Mouse (Mus musculus) forebrain, embryonic 16.5 days (tissue): ENCODE measurements at regions not wholly inside any gene's neighbourhood (a gene's known extent, or its start where the extent isn't known, plus 50 kb on each side); places are given as distances from the start of the nearest gene placed in this dataset.

ENCODE experiments used
- ATAC-seq: fragments of 200-750 bp; cut with Nextera tagmentation; 2 replicates; pipeline ENCODE4 v1.8.0; 2017; ENCODE audit warnings: mild to moderate bottlenecking, moderate library complexity
- H3K27ac ChIP-seq: fragments of 300-500 bp; sonication (generic); 2 replicates; pipeline ENCODE4 v1.5.1; 2014; ENCODE audit warnings: low read length, control low read depth
- H3K27me3 ChIP-seq: fragments of 300-500 bp; sonication (generic); replicated peaks from 2 replicates; pipeline ENCODE4 v1.6.1; 2014; ENCODE audit warnings: low read length; ENCODE audit not compliant: control insufficient read depth, insufficient read depth
- H3K36me3 ChIP-seq: fragments of 300-500 bp; sonication (generic); 2 replicates; pipeline ENCODE4 v1.6.1; 2014; ENCODE audit not compliant: control insufficient read depth, insufficient read depth
- H3K4me1 ChIP-seq: fragments of 300-500 bp; sonication (generic); replicated peaks from 2 replicates; pipeline ENCODE4 v1.6.1; 2014; ENCODE audit warnings: low read length; ENCODE audit not compliant: control insufficient read depth, insufficient read depth
- H3K4me2 ChIP-seq: fragments of 300-500 bp; sonication (generic); 2 replicates; pipeline ENCODE4 v1.6.1; 2014; ENCODE audit warnings: mild to moderate bottlenecking, low read length, control low read depth
- H3K4me3 ChIP-seq: fragments of 300-500 bp; sonication (generic); replicated peaks from 2 replicates; pipeline ENCODE4 v1.5.1; 2014; ENCODE audit warnings: mild to moderate bottlenecking, low read length, control low read depth
- H3K9ac ChIP-seq: fragments of 300-500 bp; sonication (generic); replicated peaks from 2 replicates; pipeline ENCODE4 v1.6.1; 2014; ENCODE audit warnings: low read depth, low read length, control low read depth
- H3K9me3 ChIP-seq: fragments of 300-500 bp; sonication (generic); 2 replicates; pipeline ENCODE4 v1.6.1; 2016; ENCODE audit warnings: low read length; ENCODE audit not compliant: control insufficient read depth
- whole genome bisulfite sequencing: fragments of 180-500 bp; shearing (Covaris S2); extraction: QIAGEN DNeasy Blood & Tissue Kit; methylation state at CpG from one replicate; pipeline ENCODE4 v1.1.7; 2014; 5-methylcytosine and 5-hydroxymethylcytosine counted together

- no peak overlapping the region for H3K27ac ChIP-seq
- no peaks in the 10 kb centered on the region for H3K9me3 ChIP-seq
- H3K27me3 ChIP-seq: no peaks in the 10 kb centered on the region
- ATAC-seq: no peak
- H3K4me3 ChIP-seq: no peak overlapping the region
- no peaks in the 10 kb centered on the region for H3K36me3 ChIP-seq
- H3K4me2 ChIP-seq: no peak overlapping the region
- WGBS: 58% methylated on average over 3 of the region's 3 CpGs
- peaks cover 8% of the 10 kb centered on the region for H3K4me1 ChIP-seq
- H3K9ac ChIP-seq: no peak overlapping the region
Measured at GRCm38 (mm10) chr1:154102191-154102590, 98.8 kb upstream of the Zfp648 start.

- H3K27ac ChIP-seq: no peak overlapping the region; the same call in 1 of the 2 replicates
- 40% methylated on average over 15 of the region's 15 CpGs for WGBS
- H3K36me3 ChIP-seq: no peaks in the 10 kb centered on the region
- H3K4me1 ChIP-seq: peaks cover 8% of the 10 kb centered on the region
- H3K4me2 ChIP-seq: no peak overlapping the region
- no peaks in the 10 kb centered on the region for H3K9me3 ChIP-seq
- ATAC-seq: peak; percentile 88
- H3K4me3 ChIP-seq: no peak overlapping the region
- H3K9ac ChIP-seq: no peak overlapping the region
- H3K27me3 ChIP-seq: no peaks in the 10 kb centered on the region
Measured at GRCm38 (mm10) chr1:154102871-154103596, 98.0 kb upstream of the Zfp648 start.

- Histone ChIP-seq H3K9me3 (no peaks in the 10 kb centered on the region), H3K4me2 (no peak overlapping the region), H3K4me1 (peaks cover 8% of the 10 kb centered on the region), H3K9ac (no peak overlapping the region), H3K4me3 (no peak overlapping the region), H3K36me3 (no peaks in the 10 kb centered on the region), H3K27ac (no peak overlapping the region), H3K27me3 (no peaks in the 10 kb centered on the region)
- no peak for ATAC-seq
- WGBS: 53% methylated on average over 5 of the region's 5 CpGs
Measured at GRCm38 (mm10) chr1:154103597-154103923, 97.4 kb upstream of the Zfp648 start.

- no peak for ATAC-seq
Measured at GRCm38 (mm10) chr1:154104006-154104600, 96.9 kb upstream of the Zfp648 start.

GRCm38 (mm10) chr1:154104779-154105178, 96.2 kb upstream of the Zfp648 start:
- H3K27me3 ChIP-seq: no peaks in the 10 kb centered on the region
- WGBS: 81% methylated on average over 1 of the region's 1 CpGs
- H3K36me3 ChIP-seq: no peaks in the 10 kb centered on the region
- no peak overlapping the region for H3K27ac ChIP-seq
- no peak overlapping the region for H3K4me3 ChIP-seq
- no peak overlapping the region for H3K9ac ChIP-seq
- H3K9me3 ChIP-seq: no peaks in the 10 kb centered on the region
- ATAC-seq: no peak
- H3K4me2 ChIP-seq: no peak overlapping the region
- H3K4me1 ChIP-seq: peaks cover 8% of the 10 kb centered on the region

More at GRCm38 (mm10) chr1:154104006-154104600, 96.9 kb upstream of the Zfp648 start:
- Histone ChIP-seq H3K27ac (no peak overlapping the region), H3K36me3 (no peaks in the 10 kb centered on the region), H3K4me2 (no peak overlapping the region), H3K9me3 (no peaks in the 10 kb centered on the region), H3K4me3 (no peak overlapping the region), H3K4me1 (peaks cover 8% of the 10 kb centered on the region), H3K27me3 (no peaks in the 10 kb centered on the region), H3K9ac (no peak overlapping the region)
- WGBS: 84% methylated on average over 4 of the region's 4 CpGs

- ATAC-seq: no peak
- WGBS: 69% methylated on average over 3 of the region's 3 CpGs
- no peak overlapping the region for H3K4me2 ChIP-seq
Measured at GRCm38 (mm10) chr1:154112500-154112899, 88.5 kb upstream of the Zfp648 start.

GRCm38 (mm10) chr1:154113291-154114050, 87.5 kb upstream of the Zfp648 start:
- H3K4me2 ChIP-seq: no peak overlapping the region
- peaks cover 14% of the 10 kb centered on the region for H3K4me1 ChIP-seq
- ATAC-seq: no peak
- no peaks in the 10 kb centered on the region for H3K36me3 ChIP-seq
- 82% methylated on average over 12 of the region's 12 CpGs for WGBS
- no peak overlapping the region for H3K27ac ChIP-seq
- H3K27me3 ChIP-seq: no peaks in the 10 kb centered on the region
- H3K4me3 ChIP-seq: no peak overlapping the region
- no peaks in the 10 kb centered on the region for H3K9me3 ChIP-seq
- no peak overlapping the region for H3K9ac ChIP-seq

More at GRCm38 (mm10) chr1:154112500-154112899, 88.5 kb upstream of the Zfp648 start:
- H3K27ac ChIP-seq: no peak overlapping the region
- no peaks in the 10 kb centered on the region for H3K36me3 ChIP-seq
- no peaks in the 10 kb centered on the region for H3K9me3 ChIP-seq
- no peak overlapping the region for H3K9ac ChIP-seq
- peaks cover 6% of the 10 kb centered on the region for H3K4me1 ChIP-seq
- no peaks in the 10 kb centered on the region for H3K27me3 ChIP-seq
- H3K4me3 ChIP-seq: no peak overlapping the region

- Histone ChIP-seq H3K27me3 (no peaks in the 10 kb centered on the region), H3K4me2 (no peak overlapping the region), H3K36me3 (no peaks in the 10 kb centered on the region), H3K9me3 (no peaks in the 10 kb centered on the region), H3K27ac (no peak overlapping the region), H3K4me3 (no peak overlapping the region), H3K4me1 (peaks cover 23% of the 10 kb centered on the region), H3K9ac (no peak overlapping the region)
- WGBS: 87% methylated on average over 7 of the region's 7 CpGs
- no peak for ATAC-seq
Measured at GRCm38 (mm10) chr1:154116188-154116710, 84.7 kb upstream of the Zfp648 start.

- Histone ChIP-seq H3K9ac (no peak overlapping the region), H3K27ac (no peak overlapping the region), H3K27me3 (no peaks in the 10 kb centered on the region), H3K4me1 (peaks cover 21% of the 10 kb centered on the region), H3K9me3 (no peaks in the 10 kb centered on the region), H3K4me2 (peak overlapping the region; percentile 17; the same call in 1 of the 2 replicates), H3K4me3 (no peak overlapping the region), H3K36me3 (no peaks in the 10 kb centered on the region)
- 30% methylated on average over 11 of the region's 11 CpGs for WGBS
- no peak for ATAC-seq
Measured at GRCm38 (mm10) chr1:154117346-154117687, 83.7 kb upstream of the Zfp648 start.
